Mouse (Mus musculus) neutrophil, adult 65 days (primary cell): ENCODE data around the gene D130052B06Rik. TPM values are rescaled to one million over a fixed set of nuclear protein-coding genes. Genes with fewer than 3 reads are reported as not detected.

Experiments
- total RNA-seq: library from RNA; stranded (reverse); gene quantifications from 2 replicates; pipeline ENCODE4 v1.2.4, GENCODE M21; 2023

Gene D130052B06Rik
- not detected in 2 replicates for total RNA-seq

GRCm38 (mm10) chr11:33598986-33599385 lies at the start of gene D130052B06Rik:
TSS of gene D130052B06Rik (plus strand) at chr11:33599302.

GRCm38 (mm10) chr11:33578859-33579258 lies 20.2 kb upstream of the D130052B06Rik start, which contains the start of gene Gabrp:
TSS of gene Gabrp (minus strand) at chr11:33578959.

Other genes with a start within 250 kb of the D130052B06Rik start
- gene Ranbp17, start 85.6 kb upstream of the D130052B06Rik start, total RNA-seq: 0.52 and 1.6 TPM in 2 replicates
- gene Gabrp, start 20.3 kb upstream of the D130052B06Rik start, total RNA-seq: not detected in 2 replicates